Mouse (Mus musculus): ENCODE results near the gene March8. TPM values are rescaled to one million over a fixed set of nuclear protein-coding genes. Genes with fewer than 3 reads are reported as not detected.

Gene March8
- polyA plus RNA-seq (2012; fragmentation: generic; extraction: Trizol): 38.8 TPM

DNA sequence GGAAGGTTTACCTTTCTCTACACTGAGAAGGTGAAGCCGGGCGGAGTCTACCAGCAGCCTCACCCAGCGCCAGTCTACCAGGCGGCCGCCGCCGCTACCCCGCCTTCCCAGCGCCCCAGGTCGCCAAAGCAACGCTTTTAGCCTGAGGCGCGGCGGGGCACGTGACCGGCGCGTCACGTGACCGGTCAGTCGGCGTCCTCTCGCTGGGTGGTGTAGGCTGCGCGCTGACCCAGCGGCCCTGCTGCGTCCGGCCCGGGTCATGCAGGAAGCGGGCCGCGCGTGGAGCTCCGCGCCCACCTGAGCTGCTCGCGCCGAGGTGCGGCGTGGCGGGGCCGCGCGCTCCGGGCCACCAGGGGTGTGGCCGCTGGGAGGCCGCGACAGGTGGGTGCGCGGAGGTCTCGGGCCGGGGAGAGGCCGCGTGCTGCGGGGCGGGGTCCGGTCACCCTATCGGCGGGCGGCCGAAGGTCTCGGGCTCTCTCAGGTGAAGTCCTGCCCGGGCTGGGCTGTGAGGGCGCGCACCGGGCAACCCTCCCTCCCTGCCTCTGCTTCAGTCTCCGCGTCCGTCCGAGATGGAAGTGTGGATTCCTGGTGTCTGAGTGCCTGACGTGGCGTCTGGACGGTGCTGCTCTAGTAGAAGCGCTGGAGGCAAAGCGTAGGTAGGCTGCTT lies at the start of gene March8:
March8 (plus strand) TSS at position 190 of the 667 bp plus-strand sequence.
- no peaks in the 10 kb centered on the region for H3K36me3 ChIP-seq (ENCODE audit: control insufficient read depth, insufficient read depth)
- TF ChIP-seq TCF12 (IDR thresholded peaks at IDR 0.05; ENCODE audit: insufficient read depth, poor library complexity, severe bottlenecking): no peak
- TF ChIP-seq SRF (IDR thresholded peaks at IDR 0.05; ENCODE audit: control insufficient read depth, insufficient read length, low read depth): no peak
- TF ChIP-seq CEBPB (IDR thresholded peaks at IDR 0.05; ENCODE audit: insufficient read depth, poor library complexity, severe bottlenecking): no peak
- no peak for TF ChIP-seq MAX (IDR thresholded peaks at IDR 0.05; ENCODE audit: low read depth)
- TF ChIP-seq POLR2AphosphoS2 (IDR thresholded peaks at IDR 0.05; ENCODE audit: insufficient read length, low read depth): peak; percentile 85
- TF ChIP-seq MYOD1 (IDR thresholded peaks at IDR 0.05; ENCODE audit: control insufficient read depth in 1 of 3, insufficient read length in 2 of 3, low read depth in 2 of 3): peak in 1 of 3 experiments; percentile 69
- peak in 2 of 3 experiments; percentile 68 to 72 for TF ChIP-seq MYOG (IDR thresholded peaks at IDR 0.05; ENCODE audit: control insufficient read depth in 1 of 3, insufficient read depth in 1 of 3, insufficient read length in 2 of 3, low read depth in 2 of 3)
- TF ChIP-seq TCF3 (IDR thresholded peaks at IDR 0.05; ENCODE audit: insufficient read length, low read depth): no peak
- no peak for TF ChIP-seq E2F4 (IDR thresholded peaks at IDR 0.05; ENCODE audit: insufficient read depth)
- TF ChIP-seq REST (IDR thresholded peaks at IDR 0.05; ENCODE audit: insufficient read depth, insufficient read length): no peak
- peak; percentile 90 for TF ChIP-seq POLR2A (IDR thresholded peaks at IDR 0.05; ENCODE audit: insufficient read length, low read depth)
- peak; percentile 98 for TF ChIP-seq USF1 (IDR thresholded peaks at IDR 0.05; ENCODE audit: low read depth)
- H3K4me2 ChIP-seq (ENCODE audit: low read depth): peak within 1 kb of the TSS; percentile 93
- H3K4me3 ChIP-seq: peak within 1 kb of the TSS; percentile 34
- H3K79me2 ChIP-seq (ENCODE audit: control insufficient read depth, insufficient read depth): peaks cover 46% of the 10 kb centered on the region
- H3K27me3 ChIP-seq (ENCODE audit: control insufficient read depth, insufficient read depth, insufficient read length): no peaks in the 10 kb centered on the region
- peak within 1 kb of the TSS; percentile 60 for H3ac ChIP-seq (ENCODE audit: control insufficient read depth, insufficient read length)

DNA sequence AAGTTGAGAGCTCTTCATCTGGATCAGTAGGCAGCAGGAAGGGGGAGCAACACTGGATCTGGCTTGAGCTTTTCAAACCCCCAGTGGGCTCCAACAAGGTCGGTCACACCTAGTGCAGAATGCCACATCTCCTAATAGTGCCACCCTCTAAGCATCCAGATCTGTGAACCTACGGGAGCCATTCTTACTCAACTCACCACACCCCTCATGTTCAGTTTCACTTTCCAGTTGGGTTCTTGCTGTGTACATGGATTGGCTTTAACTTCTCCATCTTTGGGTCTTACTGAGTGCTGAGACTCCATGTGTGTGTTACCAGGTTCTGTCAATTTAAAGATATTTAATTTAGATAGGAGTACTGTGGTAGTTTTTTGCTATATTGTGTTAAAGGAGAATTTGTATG lies 26.4 kb upstream of the March8 start:
- TF ChIP-seq E2F4 (IDR thresholded peaks at IDR 0.05; ENCODE audit: insufficient read depth) (no peak), MYOD1 (IDR thresholded peaks at IDR 0.05; ENCODE audit: control insufficient read depth in 1 of 3, insufficient read length in 2 of 3, low read depth in 2 of 3) (no peak), SRF (IDR thresholded peaks at IDR 0.05; ENCODE audit: control insufficient read depth, insufficient read length, low read depth) (no peak), CEBPB (IDR thresholded peaks at IDR 0.05; ENCODE audit: insufficient read depth, poor library complexity, severe bottlenecking) (no peak), USF1 (IDR thresholded peaks at IDR 0.05; ENCODE audit: low read depth) (no peak), REST (IDR thresholded peaks at IDR 0.05; ENCODE audit: insufficient read depth, insufficient read length) (no peak), POLR2A (IDR thresholded peaks at IDR 0.05; ENCODE audit: insufficient read length, low read depth) (no peak), MYOG (IDR thresholded peaks at IDR 0.05; ENCODE audit: control insufficient read depth in 1 of 3, insufficient read depth in 1 of 3, insufficient read length in 2 of 3, low read depth in 2 of 3) (no peak)
- Histone ChIP-seq H3ac (ENCODE audit: control insufficient read depth, insufficient read length) (no peak overlapping the region), H3K79me2 (ENCODE audit: control insufficient read depth, insufficient read depth) (no peaks in the 10 kb centered on the region), H3K4me3 (no peak overlapping the region), H3K36me3 (ENCODE audit: control insufficient read depth, insufficient read depth) (no peaks in the 10 kb centered on the region), H3K4me2 (ENCODE audit: low read depth) (no peak overlapping the region), H3K27me3 (ENCODE audit: control insufficient read depth, insufficient read depth, insufficient read length) (no peaks in the 10 kb centered on the region)

DNA sequence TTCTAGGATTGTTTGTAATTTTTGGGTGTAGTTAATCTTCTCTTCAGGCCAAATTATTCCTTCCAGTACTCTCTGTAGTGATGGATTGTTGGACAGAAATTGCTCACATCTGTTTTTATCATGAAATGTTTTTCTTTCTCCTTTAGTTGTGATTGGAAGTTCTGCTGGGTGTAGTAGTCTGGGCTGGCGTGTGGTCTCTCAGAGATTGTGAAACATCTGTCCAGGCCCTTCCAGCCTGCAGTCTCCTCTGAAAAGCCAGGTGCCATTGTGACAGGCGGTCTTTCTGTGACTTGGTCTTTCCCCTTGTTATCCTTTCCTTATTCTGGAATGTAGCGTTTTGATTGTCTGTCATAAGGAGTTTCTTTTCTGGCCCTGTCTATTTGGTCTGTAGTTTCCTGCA lies 18.6 kb upstream of the March8 start:
- Histone ChIP-seq H3K36me3 (ENCODE audit: control insufficient read depth, insufficient read depth) (no peaks in the 10 kb centered on the region), H3K27me3 (ENCODE audit: control insufficient read depth, insufficient read depth, insufficient read length) (no peaks in the 10 kb centered on the region), H3ac (ENCODE audit: control insufficient read depth, insufficient read length) (no peak overlapping the region), H3K4me3 (no peak overlapping the region), H3K4me2 (ENCODE audit: low read depth) (no peak overlapping the region), H3K79me2 (ENCODE audit: control insufficient read depth, insufficient read depth) (no peaks in the 10 kb centered on the region)
- TF ChIP-seq POLR2A (IDR thresholded peaks at IDR 0.05; ENCODE audit: insufficient read length, low read depth) (no peak), SRF (IDR thresholded peaks at IDR 0.05; ENCODE audit: control insufficient read depth, insufficient read length, low read depth) (no peak), E2F4 (IDR thresholded peaks at IDR 0.05; ENCODE audit: insufficient read depth) (no peak), MAX (IDR thresholded peaks at IDR 0.05; ENCODE audit: low read depth) (no peak), MYOG (IDR thresholded peaks at IDR 0.05; ENCODE audit: control insufficient read depth in 1 of 3, insufficient read depth in 1 of 3, insufficient read length in 2 of 3, low read depth in 2 of 3) (no peak), TCF3 (IDR thresholded peaks at IDR 0.05; ENCODE audit: insufficient read length, low read depth) (no peak)

- TF ChIP-seq REST (IDR thresholded peaks at IDR 0.05; ENCODE audit: insufficient read depth, insufficient read length) (no peak), MAX (IDR thresholded peaks at IDR 0.05; ENCODE audit: low read depth) (no peak), POLR2A (IDR thresholded peaks at IDR 0.05; ENCODE audit: insufficient read length, low read depth) (no peak), USF1 (IDR thresholded peaks at IDR 0.05; ENCODE audit: low read depth) (no peak), TCF3 (IDR thresholded peaks at IDR 0.05; ENCODE audit: insufficient read length, low read depth) (no peak), TCF12 (IDR thresholded peaks at IDR 0.05; ENCODE audit: insufficient read depth, poor library complexity, severe bottlenecking) (no peak), CEBPB (IDR thresholded peaks at IDR 0.05; ENCODE audit: insufficient read depth, poor library complexity, severe bottlenecking) (no peak), MYOD1 (IDR thresholded peaks at IDR 0.05; ENCODE audit: control insufficient read depth in 1 of 3, insufficient read length in 2 of 3, low read depth in 2 of 3) (no peak)
Observed at GRCm38 (mm10) chr6:116326641-116327040, 11.2 kb upstream of the March8 start.

DNA sequence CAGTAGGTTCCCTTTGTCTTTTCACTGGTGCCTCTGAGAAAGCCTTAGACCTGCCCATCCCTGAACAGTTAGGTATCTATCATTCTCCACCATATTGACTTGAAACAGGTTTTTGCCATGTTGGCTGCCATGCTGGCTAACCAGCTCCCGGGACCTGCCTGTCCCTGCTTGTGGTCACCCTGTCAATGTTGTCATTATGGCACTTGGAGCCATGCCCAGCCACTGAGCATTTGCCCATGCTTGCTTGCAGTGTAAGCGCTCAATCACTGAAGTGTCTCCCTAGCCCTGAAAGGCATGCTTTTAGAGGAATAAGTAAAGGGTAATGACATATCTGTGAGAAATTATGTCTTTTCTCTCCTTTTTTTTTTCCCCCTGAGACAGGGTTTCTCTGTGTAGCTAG lies 6.4 kb upstream of the March8 start:
- no peak overlapping the region for H3K4me3 ChIP-seq
- no peaks in the 10 kb centered on the region for H3K79me2 ChIP-seq (ENCODE audit: control insufficient read depth, insufficient read depth)
- no peak overlapping the region for H3K4me2 ChIP-seq (ENCODE audit: low read depth)
- no peaks in the 10 kb centered on the region for H3K36me3 ChIP-seq (ENCODE audit: control insufficient read depth, insufficient read depth)
- TF ChIP-seq E2F4 (IDR thresholded peaks at IDR 0.05; ENCODE audit: insufficient read depth) (no peak), TCF3 (IDR thresholded peaks at IDR 0.05; ENCODE audit: insufficient read length, low read depth) (no peak), POLR2AphosphoS2 (IDR thresholded peaks at IDR 0.05; ENCODE audit: insufficient read length, low read depth) (no peak), USF1 (IDR thresholded peaks at IDR 0.05; ENCODE audit: low read depth) (no peak), POLR2A (IDR thresholded peaks at IDR 0.05; ENCODE audit: insufficient read length, low read depth) (no peak), SRF (IDR thresholded peaks at IDR 0.05; ENCODE audit: control insufficient read depth, insufficient read length, low read depth) (no peak), TCF12 (IDR thresholded peaks at IDR 0.05; ENCODE audit: insufficient read depth, poor library complexity, severe bottlenecking) (no peak), CEBPB (IDR thresholded peaks at IDR 0.05; ENCODE audit: insufficient read depth, poor library complexity, severe bottlenecking) (no peak), MAX (IDR thresholded peaks at IDR 0.05; ENCODE audit: low read depth) (no peak), MYOG (IDR thresholded peaks at IDR 0.05; ENCODE audit: control insufficient read depth in 1 of 3, insufficient read depth in 1 of 3, insufficient read length in 2 of 3, low read depth in 2 of 3) (no peak), MYOD1 (IDR thresholded peaks at IDR 0.05; ENCODE audit: control insufficient read depth in 1 of 3, insufficient read length in 2 of 3, low read depth in 2 of 3) (no peak), REST (IDR thresholded peaks at IDR 0.05; ENCODE audit: insufficient read depth, insufficient read length) (no peak)
- H3ac ChIP-seq (ENCODE audit: control insufficient read depth, insufficient read length): no peak overlapping the region
- no peaks in the 10 kb centered on the region for H3K27me3 ChIP-seq (ENCODE audit: control insufficient read depth, insufficient read depth, insufficient read length)

More at GRCm38 (mm10) chr6:116326641-116327040, 11.2 kb upstream of the March8 start:
- Histone ChIP-seq H3ac (ENCODE audit: control insufficient read depth, insufficient read length) (no peak overlapping the region), H3K27me3 (ENCODE audit: control insufficient read depth, insufficient read depth, insufficient read length) (no peaks in the 10 kb centered on the region), H3K4me3 (no peak overlapping the region), H3K4me2 (ENCODE audit: low read depth) (no peak overlapping the region), H3K36me3 (ENCODE audit: control insufficient read depth, insufficient read depth) (no peaks in the 10 kb centered on the region), H3K79me2 (ENCODE audit: control insufficient read depth, insufficient read depth) (no peaks in the 10 kb centered on the region)

Measured in myocyte (in vitro differentiated cells).